Mouse (Mus musculus): ENCODE measurements around the gene Olfr381.

DNA sequence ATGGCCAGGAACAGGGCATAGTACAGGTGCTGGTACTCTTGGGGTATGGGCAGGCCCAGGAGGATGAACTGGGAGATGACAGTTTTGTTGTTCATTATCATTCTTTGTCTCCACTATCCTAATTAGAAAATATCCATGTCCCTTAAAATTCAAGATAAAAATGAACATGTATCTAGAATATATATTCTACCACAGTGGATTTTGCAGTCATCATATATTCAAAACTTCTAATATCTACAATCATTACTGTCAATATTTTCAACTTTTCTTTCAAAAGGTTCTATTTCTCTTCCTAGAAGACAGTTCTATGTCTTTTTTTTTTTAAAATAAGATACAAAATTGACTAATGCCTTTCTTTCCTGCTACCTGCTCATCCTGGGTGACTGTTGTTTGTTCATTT is 25.7 kb upstream of the Olfr381 start, which contains the start of gene Olfr382:
- TF ChIP-seq GATA1 (IDR thresholded peaks at IDR 0.05; ENCODE audit: low read length) = no peak
- no peak for TF ChIP-seq TAL1 (IDR thresholded peaks at IDR 0.05; ENCODE audit: low read length)
